Mouse (Mus musculus): ENCODE measurements at regions not wholly inside any gene's neighbourhood (a gene's known extent, or its start where the extent isn't known, plus 50 kb on each side); places are given as distances from the start of the nearest gene placed in this dataset.

DNA sequence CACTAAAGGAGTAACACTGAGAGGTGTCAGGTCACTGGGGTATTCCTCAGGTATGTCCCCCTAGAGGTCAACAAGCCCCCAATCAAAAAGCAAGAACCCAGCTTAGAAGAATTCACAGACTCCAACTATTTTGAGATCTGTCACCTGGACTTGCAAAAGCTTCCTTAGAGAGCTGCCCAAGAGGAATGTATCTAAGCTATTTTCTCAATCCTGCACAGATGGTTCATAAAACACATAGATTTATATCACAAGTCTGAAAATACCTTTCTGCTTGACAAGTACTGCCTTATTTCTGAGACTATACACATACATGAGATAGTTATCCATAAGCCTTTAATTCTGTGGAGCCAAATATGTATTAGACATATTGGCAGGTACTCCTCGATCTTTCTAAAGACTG, 342.1 kb upstream of the Klf6 start:
- H3K4me2 ChIP-seq (ENCODE audit: low read depth, low read length) = no peak overlapping the region
- H3K36me3 ChIP-seq (ENCODE audit: control insufficient read depth, insufficient read depth) = no peaks in the 10 kb centered on the region
- no peaks in the 10 kb centered on the region for H3K4me1 ChIP-seq (ENCODE audit: control insufficient read depth, low read depth, low read length)
- H3K9ac ChIP-seq (ENCODE audit: low read depth, low read length) = no peak overlapping the region
- H3K4me3 ChIP-seq (ENCODE audit: low read depth, low read length) = no peak overlapping the region
- no peaks in the 10 kb centered on the region for H3K9me3 ChIP-seq (replicated peaks; ENCODE audit: control insufficient read depth, low read length)
- WGBS (ENCODE audit: insufficient replicate concordance) = 68% methylated on average over 1 of the region's 1 CpGs
- H3K27me3 ChIP-seq (ENCODE audit: control insufficient read depth, insufficient read depth, low read depth, low read length) = no peaks in the 10 kb centered on the region
- H3K27ac ChIP-seq (ENCODE audit: low read length) = no peak overlapping the region
- no peak for ATAC-seq (ENCODE audit: low read depth)

DNA sequence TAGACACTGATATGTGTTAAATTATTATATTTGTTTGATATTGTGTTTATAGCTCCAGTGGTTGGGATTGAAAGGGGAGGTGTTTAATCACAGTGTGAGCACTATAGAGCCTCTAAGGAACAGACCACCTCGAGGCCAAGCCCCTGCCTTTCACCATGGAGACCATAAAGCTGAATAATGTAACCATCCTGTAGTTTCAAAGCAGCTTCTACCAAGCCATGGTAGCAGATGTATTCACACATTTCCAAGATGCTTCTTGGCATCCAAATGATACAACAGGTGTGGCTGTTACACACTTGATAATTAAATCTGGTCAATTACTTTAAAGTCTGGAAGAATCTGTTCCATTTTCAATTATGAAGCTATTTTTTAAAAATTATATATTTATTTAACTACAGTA, 341.7 kb upstream of the Klf6 start:
- WGBS (ENCODE audit: insufficient replicate concordance) = 19% methylated on average over 1 of the region's 1 CpGs
- no peak for ATAC-seq (ENCODE audit: low read depth)
- H3K9me3 ChIP-seq (replicated peaks; ENCODE audit: control insufficient read depth, low read length) = no peaks in the 10 kb centered on the region
- H3K27ac ChIP-seq (ENCODE audit: low read length) = no peak overlapping the region
- no peak overlapping the region for H3K4me2 ChIP-seq (ENCODE audit: low read depth, low read length)
- no peaks in the 10 kb centered on the region for H3K27me3 ChIP-seq (ENCODE audit: control insufficient read depth, insufficient read depth, low read depth, low read length)
- no peak overlapping the region for H3K4me3 ChIP-seq (ENCODE audit: low read depth, low read length)
- no peaks in the 10 kb centered on the region for H3K36me3 ChIP-seq (ENCODE audit: control insufficient read depth, insufficient read depth)
- no peak overlapping the region for H3K9ac ChIP-seq (ENCODE audit: low read depth, low read length)
- H3K4me1 ChIP-seq (ENCODE audit: control insufficient read depth, low read depth, low read length) = no peaks in the 10 kb centered on the region

DNA sequence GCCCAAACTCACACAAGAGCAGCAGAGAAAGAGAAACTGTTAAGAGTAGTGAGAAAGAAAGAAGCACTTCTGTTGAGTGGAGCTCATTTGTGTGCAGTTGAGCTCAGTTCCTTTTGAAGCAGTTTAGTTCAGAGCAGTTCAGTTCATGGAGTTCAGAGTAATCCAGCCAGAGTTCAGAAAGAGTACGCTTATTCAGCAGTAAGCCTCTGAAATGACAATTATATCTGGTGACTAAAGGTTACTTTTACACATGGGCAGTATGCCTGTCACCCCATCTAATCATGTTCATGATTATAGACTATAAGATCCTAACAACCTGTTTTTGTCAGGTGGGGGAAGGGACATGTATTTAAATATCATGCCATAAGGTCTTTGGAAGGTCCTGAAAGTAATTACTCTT, 333.9 kb upstream of the Klf6 start:
- Histone ChIP-seq H3K27me3 (ENCODE audit: control insufficient read depth, insufficient read depth, low read depth, low read length) (no peaks in the 10 kb centered on the region), H3K4me2 (ENCODE audit: low read depth, low read length) (no peak overlapping the region), H3K4me3 (ENCODE audit: low read depth, low read length) (no peak overlapping the region), H3K36me3 (ENCODE audit: control insufficient read depth, insufficient read depth) (no peaks in the 10 kb centered on the region), H3K4me1 (ENCODE audit: control insufficient read depth, low read depth, low read length) (no peaks in the 10 kb centered on the region), H3K9me3 (replicated peaks; ENCODE audit: control insufficient read depth, low read length) (no peaks in the 10 kb centered on the region), H3K27ac (ENCODE audit: low read length) (no peak overlapping the region), H3K9ac (ENCODE audit: low read depth, low read length) (no peak overlapping the region)
- WGBS (ENCODE audit: insufficient replicate concordance) = 65% methylated on average over 1 of the region's 1 CpGs
- no peak for ATAC-seq (ENCODE audit: low read depth)

DNA sequence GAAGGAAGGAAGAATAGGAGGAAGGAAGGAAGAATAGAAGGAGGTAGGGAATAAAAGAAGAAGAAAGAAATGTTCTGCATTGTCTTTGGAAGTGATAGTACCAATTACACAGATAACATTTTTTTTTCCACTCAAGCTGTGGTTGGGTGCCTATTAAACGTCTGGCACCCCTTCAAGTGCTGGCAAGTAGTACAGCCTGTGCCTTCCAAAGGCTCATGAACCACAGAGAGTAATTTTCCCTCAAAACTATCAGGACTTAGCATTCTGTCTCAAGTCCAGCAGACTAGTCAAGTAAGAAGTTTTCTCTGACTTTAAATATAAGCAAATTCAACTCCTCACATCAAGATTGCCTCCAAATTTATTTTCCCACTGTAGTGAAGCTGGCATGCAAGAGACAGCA, 321.0 kb upstream of the Klf6 start:
- Histone ChIP-seq H3K4me3 (ENCODE audit: low read depth, low read length) (no peak overlapping the region), H3K27me3 (ENCODE audit: control insufficient read depth, insufficient read depth, low read depth, low read length) (no peaks in the 10 kb centered on the region), H3K27ac (ENCODE audit: low read length) (no peak overlapping the region), H3K4me2 (ENCODE audit: low read depth, low read length) (no peak overlapping the region), H3K36me3 (ENCODE audit: control insufficient read depth, insufficient read depth) (no peaks in the 10 kb centered on the region), H3K9me3 (replicated peaks; ENCODE audit: control insufficient read depth, low read length) (no peaks in the 10 kb centered on the region), H3K4me1 (ENCODE audit: control insufficient read depth, low read depth, low read length) (no peaks in the 10 kb centered on the region), H3K9ac (ENCODE audit: low read depth, low read length) (no peak overlapping the region)
- 42% methylated on average over 1 of the region's 1 CpGs for WGBS (ENCODE audit: insufficient replicate concordance)
- ATAC-seq (ENCODE audit: low read depth) = no peak

DNA sequence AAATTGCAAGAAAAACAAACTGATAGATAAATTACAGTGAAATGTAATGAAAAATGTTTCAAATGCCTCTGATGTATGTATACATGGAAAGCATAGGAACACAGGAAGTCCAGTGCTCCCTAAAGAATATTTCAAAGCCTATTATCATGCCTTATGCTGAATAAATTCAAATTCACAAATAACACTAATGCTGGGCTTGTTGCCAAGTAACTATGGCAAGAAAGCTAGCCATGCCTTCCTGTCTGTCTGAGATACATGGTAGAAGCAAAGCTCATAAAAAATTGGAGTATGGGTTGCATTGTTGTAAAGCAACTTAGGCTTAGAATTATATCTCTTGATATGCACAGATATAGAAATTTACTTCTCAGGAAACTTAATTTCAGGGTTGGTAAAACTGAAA, 315.8 kb upstream of the Klf6 start:
- Histone ChIP-seq H3K4me1 (ENCODE audit: control insufficient read depth, low read depth, low read length) (no peaks in the 10 kb centered on the region), H3K9ac (ENCODE audit: low read depth, low read length) (no peak overlapping the region), H3K36me3 (ENCODE audit: control insufficient read depth, insufficient read depth) (no peaks in the 10 kb centered on the region), H3K4me2 (ENCODE audit: low read depth, low read length) (no peak overlapping the region), H3K4me3 (ENCODE audit: low read depth, low read length) (no peak overlapping the region), H3K9me3 (replicated peaks; ENCODE audit: control insufficient read depth, low read length) (no peaks in the 10 kb centered on the region), H3K27ac (ENCODE audit: low read length) (no peak overlapping the region), H3K27me3 (ENCODE audit: control insufficient read depth, insufficient read depth, low read depth, low read length) (no peaks in the 10 kb centered on the region)
- ATAC-seq (ENCODE audit: low read depth) = no peak

DNA sequence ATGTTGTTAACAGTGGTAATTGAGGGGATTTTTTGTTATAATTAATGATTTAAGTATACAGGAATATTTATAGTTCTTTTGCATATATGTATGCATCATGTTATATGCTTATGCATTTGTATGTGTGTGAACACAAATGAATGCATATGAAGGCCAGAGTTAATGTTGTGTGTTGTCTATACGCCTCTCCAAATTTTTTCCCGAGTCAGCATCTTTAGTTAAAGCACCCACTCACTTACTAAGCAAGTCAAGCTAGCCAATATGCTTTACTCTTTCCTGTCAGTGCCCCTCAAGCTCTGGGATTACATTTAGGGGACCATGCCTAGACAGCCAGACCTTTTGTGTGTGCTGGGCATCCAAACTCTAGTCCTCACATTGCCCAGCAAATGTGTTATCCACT, 315.3 kb upstream of the Klf6 start:
- ATAC-seq (ENCODE audit: low read depth) = no peak
- Histone ChIP-seq H3K27ac (ENCODE audit: low read length) (no peak overlapping the region), H3K4me1 (ENCODE audit: control insufficient read depth, low read depth, low read length) (no peaks in the 10 kb centered on the region), H3K36me3 (ENCODE audit: control insufficient read depth, insufficient read depth) (no peaks in the 10 kb centered on the region), H3K4me3 (ENCODE audit: low read depth, low read length) (no peak overlapping the region), H3K4me2 (ENCODE audit: low read depth, low read length) (no peak overlapping the region), H3K27me3 (ENCODE audit: control insufficient read depth, insufficient read depth, low read depth, low read length) (no peaks in the 10 kb centered on the region), H3K9ac (ENCODE audit: low read depth, low read length) (no peak overlapping the region), H3K9me3 (replicated peaks; ENCODE audit: control insufficient read depth, low read length) (no peaks in the 10 kb centered on the region)
- 74% methylated on average over 2 of the region's 2 CpGs for WGBS (ENCODE audit: insufficient replicate concordance)

DNA sequence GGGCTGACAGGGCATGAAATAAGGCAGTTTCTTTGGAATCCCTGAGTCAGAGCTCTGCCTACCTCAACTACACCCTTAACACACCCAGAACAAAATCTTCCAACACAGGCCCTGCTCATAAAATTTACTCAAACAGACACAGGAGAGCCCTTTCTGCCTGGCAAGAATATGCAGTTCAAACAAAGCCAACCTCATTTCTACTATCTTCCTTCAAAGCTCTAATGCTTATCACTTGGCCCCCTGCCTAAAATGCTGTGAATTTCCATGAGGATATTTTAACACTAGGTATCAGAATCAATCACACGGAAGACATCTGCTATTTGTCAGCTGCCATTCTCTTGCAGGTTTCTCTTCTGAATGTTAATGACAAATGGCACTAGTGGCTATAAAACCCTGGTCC, 314.3 kb upstream of the Klf6 start:
- H3K9ac ChIP-seq (ENCODE audit: low read depth, low read length) = no peak overlapping the region
- H3K9me3 ChIP-seq (replicated peaks; ENCODE audit: control insufficient read depth, low read length) = no peaks in the 10 kb centered on the region
- no peak overlapping the region for H3K4me2 ChIP-seq (ENCODE audit: low read depth, low read length)
- 51% methylated on average over 1 of the region's 1 CpGs for WGBS (ENCODE audit: insufficient replicate concordance)
- H3K27ac ChIP-seq (ENCODE audit: low read length) = no peak overlapping the region
- H3K27me3 ChIP-seq (ENCODE audit: control insufficient read depth, insufficient read depth, low read depth, low read length) = no peaks in the 10 kb centered on the region
- no peaks in the 10 kb centered on the region for H3K36me3 ChIP-seq (ENCODE audit: control insufficient read depth, insufficient read depth)
- H3K4me3 ChIP-seq (ENCODE audit: low read depth, low read length) = no peak overlapping the region
- H3K4me1 ChIP-seq (ENCODE audit: control insufficient read depth, low read depth, low read length) = no peaks in the 10 kb centered on the region
- no peak for ATAC-seq (ENCODE audit: low read depth)

DNA sequence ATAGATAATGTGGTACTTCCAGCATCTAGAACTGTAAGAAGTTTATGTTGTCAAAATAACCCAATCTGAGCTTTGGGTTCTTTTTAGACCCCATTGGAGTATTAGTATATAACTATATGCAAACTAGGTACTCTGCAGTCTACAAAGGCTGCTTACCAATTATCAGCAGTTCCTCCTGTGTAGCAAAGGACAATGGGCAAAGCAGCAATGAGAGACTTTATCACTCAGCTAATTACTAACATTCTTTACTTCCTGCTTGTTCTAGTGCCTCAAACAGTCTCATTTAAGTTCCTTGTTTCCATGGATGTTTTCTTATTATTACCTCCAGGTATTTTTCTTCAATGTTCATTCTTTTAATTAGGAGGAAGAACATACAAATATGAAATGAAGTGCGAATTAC, 312.5 kb upstream of the Klf6 start:
- Histone ChIP-seq H3K4me2 (ENCODE audit: low read depth, low read length) (no peak overlapping the region), H3K4me3 (ENCODE audit: low read depth, low read length) (no peak overlapping the region), H3K9me3 (replicated peaks; ENCODE audit: control insufficient read depth, low read length) (no peaks in the 10 kb centered on the region), H3K9ac (ENCODE audit: low read depth, low read length) (no peak overlapping the region), H3K27me3 (ENCODE audit: control insufficient read depth, insufficient read depth, low read depth, low read length) (no peaks in the 10 kb centered on the region), H3K36me3 (ENCODE audit: control insufficient read depth, insufficient read depth) (no peaks in the 10 kb centered on the region), H3K4me1 (ENCODE audit: control insufficient read depth, low read depth, low read length) (no peaks in the 10 kb centered on the region), H3K27ac (ENCODE audit: low read length) (no peak overlapping the region)
- 62% methylated on average over 1 of the region's 1 CpGs for WGBS (ENCODE audit: insufficient replicate concordance)
- no peak for ATAC-seq (ENCODE audit: low read depth)

DNA sequence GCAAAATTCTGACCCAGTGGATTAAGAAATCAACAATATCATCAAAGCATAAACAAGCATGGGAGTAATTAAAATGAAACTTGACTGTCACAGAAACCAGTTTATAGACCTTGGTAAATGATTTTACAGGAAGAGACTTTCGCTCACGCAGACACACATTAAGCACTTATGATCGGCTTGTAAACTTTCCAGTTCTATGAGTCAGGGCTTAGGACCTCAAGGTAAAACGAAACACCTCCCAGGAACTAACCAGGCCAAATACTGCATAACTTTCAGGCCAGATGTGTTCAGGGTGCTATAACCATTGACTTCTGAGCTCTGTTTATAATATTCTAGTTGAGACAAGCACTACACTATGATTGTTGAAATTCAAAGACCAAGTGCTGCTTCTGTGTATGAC, 312.1 kb upstream of the Klf6 start:
- Histone ChIP-seq H3K9me3 (replicated peaks; ENCODE audit: control insufficient read depth, low read length) (no peaks in the 10 kb centered on the region), H3K4me2 (ENCODE audit: low read depth, low read length) (no peak overlapping the region), H3K4me1 (ENCODE audit: control insufficient read depth, low read depth, low read length) (no peaks in the 10 kb centered on the region), H3K27ac (ENCODE audit: low read length) (no peak overlapping the region), H3K27me3 (ENCODE audit: control insufficient read depth, insufficient read depth, low read depth, low read length) (no peaks in the 10 kb centered on the region), H3K36me3 (ENCODE audit: control insufficient read depth, insufficient read depth) (no peaks in the 10 kb centered on the region), H3K4me3 (ENCODE audit: low read depth, low read length) (no peak overlapping the region), H3K9ac (ENCODE audit: low read depth, low read length) (no peak overlapping the region)
- 78% methylated on average over 4 of the region's 4 CpGs for WGBS (ENCODE audit: insufficient replicate concordance)
- ATAC-seq (ENCODE audit: low read depth) = no peak

DNA sequence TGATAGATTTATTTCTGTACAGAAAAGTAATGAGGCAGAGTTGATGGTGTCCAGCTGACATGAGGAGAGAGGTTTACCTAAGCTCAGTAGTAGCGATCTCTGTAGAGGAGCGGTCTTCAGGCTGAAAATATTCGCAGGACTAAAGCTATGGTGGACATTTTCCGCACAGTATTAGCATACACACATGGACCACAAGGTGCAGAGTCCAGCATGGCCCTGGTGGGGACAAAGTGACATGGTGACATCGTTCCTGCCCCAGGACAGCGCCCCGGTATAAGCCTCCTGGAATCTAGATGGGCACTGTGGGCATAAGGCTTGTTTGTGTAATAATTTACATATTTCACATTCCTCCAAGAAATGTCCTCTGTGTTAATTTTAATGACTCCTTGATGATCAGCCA, 311.5 kb upstream of the Klf6 start:
- no peak for ATAC-seq (ENCODE audit: low read depth)
- Histone ChIP-seq H3K9ac (ENCODE audit: low read depth, low read length) (no peak overlapping the region), H3K27ac (ENCODE audit: low read length) (no peak overlapping the region), H3K36me3 (ENCODE audit: control insufficient read depth, insufficient read depth) (no peaks in the 10 kb centered on the region), H3K9me3 (replicated peaks; ENCODE audit: control insufficient read depth, low read length) (no peaks in the 10 kb centered on the region), H3K27me3 (ENCODE audit: control insufficient read depth, insufficient read depth, low read depth, low read length) (no peaks in the 10 kb centered on the region), H3K4me2 (ENCODE audit: low read depth, low read length) (no peak overlapping the region), H3K4me3 (ENCODE audit: low read depth, low read length) (no peak overlapping the region), H3K4me1 (ENCODE audit: control insufficient read depth, low read depth, low read length) (no peaks in the 10 kb centered on the region)
- WGBS (ENCODE audit: insufficient replicate concordance) = 75% methylated on average over 7 of the region's 7 CpGs

All from liver, embryonic 16.5 days (tissue).